Mouse (Mus musculus): Measurements from ENCODE around the gene Icam4. TPM values are rescaled to one million over a fixed set of nuclear protein-coding genes. Genes with fewer than 3 reads are reported as not detected.

Icam4 gene
- polyA plus RNA-seq, 1 experiment from 2014 or later = 0.99 TPM

DNA sequence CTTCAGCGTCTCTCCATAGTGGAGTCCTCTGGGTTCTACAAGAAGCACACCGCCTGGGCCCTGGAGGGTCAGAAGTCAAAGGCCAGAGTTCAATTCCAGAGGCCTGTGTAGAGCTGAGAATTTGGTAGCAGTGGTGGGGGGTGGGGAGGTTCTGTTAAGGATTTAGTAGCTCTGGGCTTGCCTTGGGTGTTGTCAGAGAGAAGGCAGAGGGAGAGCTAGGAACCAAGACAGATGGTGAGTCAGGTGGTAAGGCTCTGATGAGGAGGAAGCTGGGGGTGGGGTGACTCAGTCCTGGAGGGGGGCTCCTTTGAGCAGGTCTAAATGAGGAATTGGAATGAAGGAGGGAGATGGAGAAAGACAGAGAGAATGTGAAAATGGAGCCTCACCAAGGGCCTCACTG is 33.8 kb downstream of the Icam4 start:
- TF ChIP-seq CTCF (IDR thresholded peaks at IDR 0.05) = no peak
- DNase-seq (ENCODE audit: low read depth, low spot score) (no peak), ATAC-seq (no peak)
- in situ Hi-C loops (cut with MboI; ENCODE audit: low pct_unique_long_range_greater_than_20kb) = no loop called here
- ChIA-PET POLR2A (no interaction called here), CTCF (no interaction called here)
- no peaks in the 10 kb centered on the region for H3K27me3 ChIP-seq

DNA sequence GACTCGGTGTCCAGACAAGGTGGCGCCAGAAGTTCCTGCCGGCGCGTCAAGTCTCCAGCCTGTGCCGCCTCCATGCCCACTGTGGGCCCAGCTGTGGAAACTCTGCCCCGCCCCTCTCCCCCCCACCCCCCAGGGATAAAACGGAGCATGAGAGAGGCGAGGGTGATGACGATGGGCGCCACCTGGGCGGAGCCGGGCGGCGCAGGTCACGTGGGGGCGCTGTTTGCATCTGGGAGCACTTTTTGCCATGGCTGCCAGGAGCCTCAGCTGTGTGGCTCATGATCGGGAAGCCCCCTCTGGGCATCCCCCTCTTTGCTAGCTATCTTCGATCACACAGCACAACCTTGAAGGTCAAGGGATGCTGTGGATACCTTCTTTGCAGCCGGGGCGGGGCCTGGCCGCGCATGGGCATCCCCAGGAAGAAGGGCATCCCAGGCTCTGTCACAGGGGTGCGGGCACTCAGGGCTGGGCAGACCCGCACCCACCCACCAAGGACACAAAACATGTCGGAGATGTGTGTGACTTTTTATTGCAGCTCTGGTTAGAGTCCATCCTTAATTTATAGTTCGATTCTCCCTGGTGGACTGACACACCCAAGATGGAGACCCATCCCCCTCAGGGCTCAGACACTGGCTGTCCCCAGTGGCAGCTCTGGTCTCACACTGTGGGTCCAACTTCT is 38.0 kb downstream of the Icam4 start, which contains the start of gene Zglp1:
Gene Zglp1 (minus strand): TSS at position 88 of the 679 bp plus-strand sequence.
- CTCF ChIA-PET = no interaction called here
- DNase-seq (ENCODE audit: low read depth, low spot score) (no peak), ATAC-seq (no peak)
- in situ Hi-C loops (cut with MboI; ENCODE audit: low pct_unique_long_range_greater_than_20kb) = no loop called here
- POLR2A ChIA-PET = interaction anchor here (1.0 kb wide), 1 partner anchor 14 kb away, joined by 6 read pairs; no protein-coding TSS in a partner anchor
- no peak for TF ChIP-seq CTCF (IDR thresholded peaks at IDR 0.05)
- no peaks in the 10 kb centered on the region for H3K27me3 ChIP-seq

DNA sequence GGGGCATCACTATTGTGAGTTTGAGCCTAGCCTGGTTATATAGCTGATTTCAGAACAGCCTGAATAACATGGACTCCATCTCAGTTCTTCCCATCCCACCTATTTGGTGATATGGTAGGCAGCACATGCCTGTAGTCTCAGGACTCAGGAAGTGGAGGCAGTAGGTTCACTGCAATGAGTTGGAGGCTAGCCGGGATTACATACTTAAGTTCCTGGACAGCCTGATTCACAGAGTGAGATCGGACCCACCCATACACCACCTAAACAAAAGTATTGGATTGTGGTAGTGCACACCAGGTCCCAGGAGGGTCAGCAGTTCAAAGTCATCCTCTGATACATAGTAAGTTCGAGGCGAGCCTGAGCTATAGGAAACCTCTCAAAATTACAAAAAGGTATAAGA is 43.5 kb downstream of the Icam4 start:
- DNase-seq (ENCODE audit: low read depth, low spot score) (no peak), ATAC-seq (peak; percentile 17)
- CTCF ChIA-PET = interaction anchor here (1.5 to 2.0 kb wide), 3 partner anchors 12 to 64 kb away, joined by 4 to 7 read pairs (median 6); no protein-coding TSS in a partner anchor
- POLR2A ChIA-PET = interaction anchor here (1.4 kb wide), 1 partner anchor 10 kb away, joined by 7 read pairs; no protein-coding TSS in a partner anchor
- TF ChIP-seq CTCF (IDR thresholded peaks at IDR 0.05) = no peak
- H3K27me3 ChIP-seq = no peaks in the 10 kb centered on the region
- in situ Hi-C loops (cut with MboI; ENCODE audit: low pct_unique_long_range_greater_than_20kb) = loop anchor here (5.0 kb wide), 1 partner anchor 40 kb away; the partner anchor contains the start of gene Icam5

- DNase-seq (ENCODE audit: low read depth, low spot score) = no peak
- in situ Hi-C loops (cut with MboI; ENCODE audit: low pct_unique_long_range_greater_than_20kb) = loop anchor here (5.0 kb wide), 1 partner anchor 41 kb away; the partner anchor contains the start of gene Icam5
- no peaks in the 10 kb centered on the region for H3K27me3 ChIP-seq
- ChIA-PET POLR2A (interaction anchor here (0.6 to 1.4 kb wide), 2 partner anchors 10 to 40 kb away, joined by 4 to 7 read pairs; no protein-coding TSS in a partner anchor), CTCF (interaction anchor here (1.5 to 2.0 kb wide), 3 partner anchors 19 to 64 kb away, joined by 4 to 7 read pairs (median 6); no protein-coding TSS in a partner anchor)
- peak; percentile 72 for ATAC-seq
- no peak for TF ChIP-seq CTCF (IDR thresholded peaks at IDR 0.05)
Measured at GRCm38 (mm10) chr9:21073044-21073840, 44.1 kb downstream of the Icam4 start, which contains the start of the genes Gm49373 and Fdx1l. Gene Gm49373, minus strand, starts transcription at chr9:21073096. Gene Fdx1l, minus strand, starts transcription at chr9:21073614.

- no peak for TF ChIP-seq CTCF (IDR thresholded peaks at IDR 0.05)
Measured at GRCm38 (mm10) chr9:21074173-21074572, 45.0 kb downstream of the Icam4 start.

DNA sequence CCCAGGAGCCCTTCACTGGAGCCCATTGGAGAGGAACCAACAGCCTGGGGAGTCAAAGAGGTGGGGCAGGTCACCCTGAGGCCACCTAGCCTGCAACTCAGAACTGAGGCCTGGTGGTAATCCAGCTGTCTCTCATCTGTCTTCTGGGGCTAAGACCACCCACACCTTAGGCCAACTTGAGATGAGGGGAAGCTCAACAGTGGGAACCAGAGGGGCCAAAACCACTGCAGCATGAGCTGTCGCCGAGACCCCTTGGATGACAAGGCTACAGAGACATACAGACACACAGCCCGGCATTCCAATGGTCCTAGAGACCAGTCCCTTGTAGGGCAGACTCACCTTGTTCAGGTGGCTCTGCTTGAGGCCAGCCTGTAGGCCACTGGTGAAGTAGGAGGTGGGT is 46.5 kb downstream of the Icam4 start:
- no peaks in the 10 kb centered on the region for H3K27me3 ChIP-seq
- in situ Hi-C loops (cut with MboI; ENCODE audit: low pct_unique_long_range_greater_than_20kb) = no loop called here

More at GRCm38 (mm10) chr9:21074173-21074572, 45.0 kb downstream of the Icam4 start:
- no peaks in the 10 kb centered on the region for H3K27me3 ChIP-seq
- ATAC-seq = no peak
- in situ Hi-C loops (cut with MboI; ENCODE audit: low pct_unique_long_range_greater_than_20kb) = loop anchor here (5.0 kb wide), 1 partner anchor 42 kb away; the partner anchor contains the start of gene Icam5
- CTCF ChIA-PET = interaction anchor here (1.5 to 2.0 kb wide), 2 partner anchors 18 to 43 kb away, joined by 4 to 6 read pairs; no protein-coding TSS in a partner anchor
- no peak for DNase-seq (ENCODE audit: low read depth, low spot score)
- POLR2A ChIA-PET = interaction anchor here (0.6 to 1.4 kb wide), 2 partner anchors 9 to 39 kb away, joined by 4 to 7 read pairs; no protein-coding TSS in a partner anchor

More for the DNA sequence above, 46.5 kb downstream of the Icam4 start:
- ATAC-seq (no peak), DNase-seq (ENCODE audit: low read depth, low spot score) (no peak)
- CTCF ChIA-PET = no interaction called here
- TF ChIP-seq CTCF (IDR thresholded peaks at IDR 0.05) = no peak
- POLR2A ChIA-PET = interaction anchor here (1.0 kb wide), 1 partner anchor 15 kb away, joined by 4 read pairs; no protein-coding TSS in a partner anchor

Other genes starting within 250 kb of the Icam4 start
- gene Col5a3, start 214.3 kb upstream of the Icam4 start, polyA plus RNA-seq (2021) = 0.08 TPM
- not detected for gene Rdh8, start 210.9 kb upstream of the Icam4 start, polyA plus RNA-seq (2021)
- gene A230050P20Rik, start 160.7 kb upstream of the Icam4 start, polyA plus RNA-seq (2021) = 0.09 TPM
- 1.8 TPM for gene Angptl6, start 149.6 kb upstream of the Icam4 start, polyA plus RNA-seq (2021)
- 42.2 TPM for gene Ppan, start 141.2 kb upstream of the Icam4 start, polyA plus RNA-seq (2021)
- 172 TPM for gene Eif3g, start 130.8 kb upstream of the Icam4 start, polyA plus RNA-seq (2021)
- gene Dnmt1, start 69.5 kb upstream of the Icam4 start, polyA plus RNA-seq (2021) = 54.3 TPM
- 10.9 TPM for gene S1pr2, start 52.6 kb upstream of the Icam4 start, polyA plus RNA-seq (2021)
- 89.1 TPM for gene Mrpl4, start 26.6 kb upstream of the Icam4 start, polyA plus RNA-seq (2021)
- gene Icam1, start 13.4 kb upstream of the Icam4 start, polyA plus RNA-seq (2021) = 0.06 TPM
- gene Icam5, start 2.7 kb downstream of the Icam4 start, polyA plus RNA-seq (2021) = 1.1 TPM
- gene Zglp1, start 37.7 kb downstream of the Icam4 start, polyA plus RNA-seq (2021) = 0.10 TPM
- 0.15 TPM for gene Gm49373, start 43.7 kb downstream of the Icam4 start, polyA plus RNA-seq (2021)
- gene Fdx1l, start 44.2 kb downstream of the Icam4 start, polyA plus RNA-seq (2021) = 61.0 TPM
- 1.2 TPM for gene Gm38431, start 62.6 kb downstream of the Icam4 start, polyA plus RNA-seq (2021)
- gene Raver1, start 62.6 kb downstream of the Icam4 start, polyA plus RNA-seq (2021) = 65.4 TPM
- 20.3 TPM for gene Tyk2, start 101.9 kb downstream of the Icam4 start, polyA plus RNA-seq (2021)
- gene Cdc37, start 120.6 kb downstream of the Icam4 start, polyA plus RNA-seq (2021) = 312 TPM
- gene Pde4a, start 136.3 kb downstream of the Icam4 start, polyA plus RNA-seq (2021) = 3.0 TPM
- 49.7 TPM for gene Keap1, start 210.0 kb downstream of the Icam4 start, polyA plus RNA-seq (2021)
- not detected for gene S1pr5, start 219.1 kb downstream of the Icam4 start, polyA plus RNA-seq (2021)
- 42.7 TPM for gene Atg4d, start 235.9 kb downstream of the Icam4 start, polyA plus RNA-seq (2021)